Mouse (Mus musculus) R1 (cell line): ENCODE results near the gene Svs4.
A peak's percentile ranks its signal among the peaks of the same experiment; 100 is the strongest.
"Not testable (repeated sequence)": the region's sequence is repeated elsewhere in the genome, so short reads cannot be mapped to it uniquely, and the experiment has no call there.

Experiments used
- DNase-seq: peaks from one replicate; pipeline ENCODE4 v3.0.0-alpha.2; 2018; ENCODE audit warnings: low read depth, low spot score

Gene Svs4

DNA sequence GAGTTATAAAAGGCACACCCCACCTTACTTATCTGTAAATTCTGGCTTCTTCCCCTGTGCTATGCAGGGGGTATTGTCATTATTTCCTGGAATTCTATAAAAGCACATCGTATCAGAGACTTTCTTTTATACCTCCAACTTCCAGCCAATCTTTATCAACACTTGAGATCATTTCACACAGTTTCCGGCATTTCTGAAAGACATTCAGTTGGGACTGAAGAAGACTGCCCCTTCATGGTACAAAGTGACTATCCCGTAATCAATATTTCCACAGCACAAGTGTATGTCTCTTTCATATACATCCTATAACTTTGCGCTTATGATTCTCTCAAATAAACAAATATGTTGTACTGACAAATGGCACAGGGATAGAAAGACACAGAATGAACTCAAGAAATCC, at the start of gene Svs4:
TSS of gene Svs4 (minus strand) at position 101 of the 400 bp plus-strand sequence.
- DNase-seq, result no peak

DNA sequence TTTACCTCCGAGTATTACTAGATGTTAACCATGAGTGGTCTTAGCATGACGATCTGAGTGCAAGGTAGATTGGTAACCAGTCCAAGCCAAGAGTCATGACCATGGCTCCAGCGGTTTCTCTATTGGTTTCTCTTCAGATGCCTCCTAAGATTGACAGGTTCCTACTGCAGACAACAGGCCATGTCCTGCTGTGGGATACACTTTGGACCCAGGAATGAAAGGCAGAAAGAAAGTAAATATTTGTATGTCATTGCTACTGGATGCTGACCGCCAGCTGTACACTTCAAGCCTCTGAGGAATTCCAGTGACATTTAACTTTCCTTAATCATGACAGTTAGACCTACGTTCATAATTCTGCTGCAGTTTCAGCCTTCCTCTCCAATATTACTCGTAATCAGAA, 42.7 kb upstream of the Svs4 start:
- no peak for DNase-seq

- not testable (repeated sequence) for DNase-seq
Measured at GRCm38 (mm10) chr2:164316451-164316850, 38.2 kb upstream of the Svs4 start, which contains the start of gene Svs6. Gene Svs6 (plus strand): TSS chr2:164316751.

GRCm38 (mm10) chr2:164315460-164315859, 37.2 kb upstream of the Svs4 start:
- not testable (repeated sequence) for DNase-seq

- no peak for DNase-seq
Measured at GRCm38 (mm10) chr2:164312599-164312998, 34.3 kb upstream of the Svs4 start.

DNA sequence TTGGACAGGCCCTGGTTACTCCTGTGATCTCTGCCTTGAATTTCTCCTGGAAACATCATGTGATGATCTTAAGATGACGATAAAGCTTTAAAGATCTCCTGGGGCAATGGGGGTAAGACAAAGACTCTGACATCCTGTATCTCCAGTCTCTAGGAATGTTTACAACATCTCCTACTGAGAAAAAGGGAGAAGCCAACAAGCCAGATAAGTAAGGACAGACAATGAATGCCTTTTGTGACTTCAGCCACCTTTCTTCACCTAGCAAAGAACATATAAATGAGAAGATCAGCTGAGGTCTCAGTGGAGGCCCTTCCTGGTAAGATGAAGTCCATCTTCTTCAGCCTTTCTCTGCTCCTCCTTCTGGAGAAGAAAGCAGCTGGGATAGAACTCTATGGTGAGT, 10.7 kb upstream of the Svs4 start, which contains the start of gene Svs3a:
TSS of gene Svs3a (plus strand) at position 301 of the 400 bp plus-strand sequence.
- DNase-seq, result not testable (repeated sequence)

GRCm38 (mm10) chr2:164256540-164256939, 21.7 kb downstream of the Svs4 start, which contains the start of gene Svs3b:
Gene Svs3b (minus strand): TSS chr2:164256640.
- not testable (repeated sequence) for DNase-seq

DNA sequence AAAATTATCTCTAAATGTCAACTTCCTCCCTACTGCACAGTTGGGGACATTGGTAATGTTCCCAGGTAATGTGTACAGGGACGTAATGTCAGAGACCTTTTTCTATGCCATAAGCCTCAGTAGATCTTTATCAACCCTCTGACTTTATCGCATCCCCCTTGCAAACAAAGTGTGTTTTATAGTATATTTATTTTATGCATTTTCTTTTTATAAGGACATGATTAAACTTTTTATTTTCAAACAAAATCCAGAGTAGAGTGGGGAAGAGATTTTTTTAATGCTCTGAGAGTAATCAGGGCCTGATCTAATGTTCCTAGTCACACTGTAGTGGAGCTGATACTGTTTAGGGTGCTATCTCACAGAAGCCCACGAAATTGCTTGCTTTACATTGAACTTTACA, 39.9 kb downstream of the Svs4 start, which contains the start of gene Svs2:
TSS of gene Svs2 (minus strand) at position 101 of the 400 bp plus-strand sequence.
- no peak for DNase-seq

GRCm38 (mm10) chr2:164232671-164233070, 45.6 kb downstream of the Svs4 start:
- peak; percentile 64 for DNase-seq

GRCm38 (mm10) chr2:164228361-164229070, 49.7 kb downstream of the Svs4 start:
- peak; percentile 4 for DNase-seq
